Mouse (Mus musculus): ENCODE data around the gene Tff2. TPM values are rescaled to one million over a fixed set of nuclear protein-coding genes. Genes with fewer than 3 reads are reported as not detected.

Tff2 gene
- polyA plus RNA-seq, 1 experiment: not detected

DNA sequence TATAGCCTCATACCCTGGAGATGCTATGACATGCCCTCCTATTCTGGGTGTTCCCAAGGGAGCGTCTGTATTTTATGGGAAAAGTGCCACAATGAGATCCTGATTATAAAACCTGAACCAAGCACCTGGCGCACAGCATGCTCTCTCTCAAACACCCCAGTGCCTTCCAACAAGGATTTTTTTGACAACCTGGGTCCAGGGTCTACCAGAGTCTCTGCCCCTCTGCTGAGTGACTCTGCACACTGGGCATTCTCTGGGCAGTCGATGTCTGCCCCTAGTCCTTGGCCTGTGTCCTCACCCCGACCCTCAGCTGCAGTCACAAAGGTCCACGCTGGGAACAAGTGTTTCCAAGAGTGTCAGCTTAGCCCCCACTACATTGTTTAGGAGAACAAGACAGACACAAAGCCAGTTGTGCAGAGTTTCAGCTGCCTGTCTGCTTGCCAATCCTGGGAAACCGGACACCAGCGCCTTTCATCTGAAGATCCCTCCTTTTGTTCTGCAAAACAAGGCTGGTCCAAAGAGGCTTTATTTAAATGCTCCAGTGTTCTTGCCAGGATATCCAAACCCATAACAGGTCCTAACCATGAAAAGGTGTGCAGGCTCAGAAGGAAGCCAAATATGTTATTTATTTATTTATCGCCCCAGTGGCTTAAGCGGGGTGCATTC lies 30.8 kb downstream of the Tff2 start:
- TF ChIP-seq CTCF (IDR thresholded peaks at IDR 0.05; ENCODE audit: control insufficient read depth, insufficient read depth, low read length) (no peak), POLR2A (IDR thresholded peaks at IDR 0.05; ENCODE audit: borderline replicate concordance, control insufficient read depth, low read depth, low read length) (no peak)
- Histone ChIP-seq H3K4me3 (replicated peaks; ENCODE audit: control insufficient read depth, low read depth, low read length) (no peak overlapping the region), H3K27ac (ENCODE audit: control insufficient read depth, insufficient read depth, low read depth, low read length, poor library complexity) (no peak overlapping the region)

DNA sequence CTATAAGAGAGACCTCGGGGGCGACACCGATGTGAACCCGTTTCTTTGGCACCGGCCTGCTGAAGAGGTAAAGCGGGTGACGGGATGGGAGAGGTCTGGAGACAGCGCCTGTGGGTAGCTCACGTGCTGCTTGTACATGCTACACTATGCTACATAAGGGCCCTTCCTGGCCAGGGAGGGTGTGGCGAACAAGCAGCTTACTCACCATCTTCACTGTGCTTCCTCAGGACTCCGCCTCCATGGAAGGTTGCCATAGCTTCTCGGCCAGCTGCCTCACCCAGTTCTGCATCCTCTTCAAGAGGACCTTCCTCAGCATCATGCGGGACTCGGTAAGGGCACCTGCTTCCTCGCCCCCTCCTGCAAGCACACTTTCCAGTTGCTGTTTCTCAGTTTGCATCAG lies 35.7 kb downstream of the Tff2 start:
- 82% methylated on average over 15 of the region's 15 CpGs for WGBS
- H3K4me3 ChIP-seq (replicated peaks; ENCODE audit: control insufficient read depth, low read depth, low read length): no peak overlapping the region
- TF ChIP-seq POLR2A (IDR thresholded peaks at IDR 0.05; ENCODE audit: borderline replicate concordance, control insufficient read depth, low read depth, low read length) (no peak), CTCF (IDR thresholded peaks at IDR 0.05; ENCODE audit: control insufficient read depth, insufficient read depth, low read length) (no peak)
- no peak overlapping the region for H3K27ac ChIP-seq (ENCODE audit: control insufficient read depth, insufficient read depth, low read depth, low read length, poor library complexity)
- no peaks in the 10 kb centered on the region for H3K4me1 ChIP-seq (ENCODE audit: control insufficient read depth, insufficient read depth, low read length)

More for the DNA sequence above, 30.8 kb downstream of the Tff2 start:
- WGBS: 88% methylated on average over 9 of the region's 9 CpGs
- no peaks in the 10 kb centered on the region for H3K4me1 ChIP-seq (ENCODE audit: control insufficient read depth, insufficient read depth, low read length)

DNA sequence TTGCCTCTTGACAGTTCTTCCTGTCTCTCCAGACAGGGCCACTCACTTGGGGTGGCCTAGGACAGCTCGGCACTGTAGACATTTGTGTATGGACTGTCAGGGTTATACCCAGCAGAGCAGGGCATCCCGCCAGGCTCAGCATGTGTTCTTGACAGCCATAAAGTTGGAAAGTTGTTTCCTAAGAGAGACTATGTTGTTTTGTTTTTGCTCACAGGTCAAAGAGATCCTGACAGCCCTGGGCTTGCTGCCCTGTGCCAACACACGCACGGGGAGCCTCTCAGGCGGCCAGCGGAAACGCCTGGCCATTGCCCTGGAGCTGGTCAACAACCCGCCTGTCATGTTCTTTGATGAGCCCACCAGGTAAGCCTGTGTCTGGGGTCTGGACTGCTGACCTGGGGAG lies 40.3 kb downstream of the Tff2 start:
- TF ChIP-seq POLR2A (IDR thresholded peaks at IDR 0.05; ENCODE audit: borderline replicate concordance, control insufficient read depth, low read depth, low read length): no peak
- TF ChIP-seq CTCF (IDR thresholded peaks at IDR 0.05; ENCODE audit: control insufficient read depth, insufficient read depth, low read length): no peak
- 82% methylated on average over 8 of the region's 8 CpGs for WGBS
- H3K4me3 ChIP-seq (replicated peaks; ENCODE audit: control insufficient read depth, low read depth, low read length): no peak overlapping the region
- H3K4me1 ChIP-seq (ENCODE audit: control insufficient read depth, insufficient read depth, low read length): no peaks in the 10 kb centered on the region
- H3K27ac ChIP-seq (ENCODE audit: control insufficient read depth, insufficient read depth, low read depth, low read length, poor library complexity): no peak overlapping the region

DNA sequence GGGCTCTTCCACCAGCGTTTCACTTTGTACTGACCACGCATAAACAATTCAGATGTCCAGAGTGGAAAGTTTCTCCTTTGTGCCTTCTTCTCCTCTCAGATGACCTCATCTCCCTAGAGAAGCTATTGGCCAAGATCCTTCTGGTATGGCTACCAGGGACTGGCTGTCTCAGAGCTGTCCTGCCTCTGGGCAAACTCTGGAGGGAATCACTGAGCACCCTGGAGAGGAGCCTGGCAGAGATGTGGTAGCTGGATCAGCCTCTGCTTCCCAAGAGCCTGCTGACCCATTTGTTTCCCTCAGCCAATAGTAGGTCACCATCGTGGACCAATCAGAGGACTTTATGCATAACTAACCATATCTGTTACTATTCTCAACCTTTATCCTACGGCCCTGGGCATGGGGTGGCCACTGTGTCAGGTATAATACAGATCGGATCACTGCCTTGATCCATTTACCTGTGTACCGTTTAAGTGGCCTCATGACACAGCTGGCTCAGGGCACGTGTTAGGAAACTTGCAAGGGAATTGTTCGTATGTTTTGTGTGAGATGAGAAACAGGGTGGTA lies 41.0 kb downstream of the Tff2 start:
- TF ChIP-seq POLR2A (IDR thresholded peaks at IDR 0.05; ENCODE audit: borderline replicate concordance, control insufficient read depth, low read depth, low read length) (no peak), CTCF (IDR thresholded peaks at IDR 0.05; ENCODE audit: control insufficient read depth, insufficient read depth, low read length) (no peak)
- Histone ChIP-seq H3K4me3 (replicated peaks; ENCODE audit: control insufficient read depth, low read depth, low read length) (no peak overlapping the region), H3K27ac (ENCODE audit: control insufficient read depth, insufficient read depth, low read depth, low read length, poor library complexity) (no peak overlapping the region), H3K4me1 (ENCODE audit: control insufficient read depth, insufficient read depth, low read length) (no peaks in the 10 kb centered on the region)
- WGBS: 83% methylated on average over 8 of the region's 8 CpGs

DNA sequence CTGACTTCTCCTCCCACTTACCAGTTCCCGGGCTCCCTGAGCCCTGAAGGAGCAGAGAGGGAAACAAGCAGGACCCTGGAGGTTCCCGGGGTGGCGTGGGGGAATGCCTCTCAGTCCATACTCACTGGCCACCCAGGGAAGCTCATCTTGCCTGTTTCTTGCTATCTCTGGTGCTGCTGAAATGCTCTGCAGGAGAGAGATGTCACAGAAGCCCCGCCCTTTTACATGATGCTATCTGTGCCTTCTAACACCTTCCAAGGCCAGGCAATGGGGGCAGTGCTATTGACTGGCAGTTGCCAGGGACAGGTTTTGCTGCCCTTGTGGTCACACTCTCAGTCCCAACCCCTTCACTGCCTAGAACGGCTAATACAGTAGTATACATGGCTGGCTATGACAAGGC lies 45.3 kb downstream of the Tff2 start:
- no peak for TF ChIP-seq POLR2A (IDR thresholded peaks at IDR 0.05; ENCODE audit: borderline replicate concordance, control insufficient read depth, low read depth, low read length)
- no peak for TF ChIP-seq CTCF (IDR thresholded peaks at IDR 0.05; ENCODE audit: control insufficient read depth, insufficient read depth, low read length)
- WGBS: 74% methylated on average over 5 of the region's 5 CpGs
- H3K4me3 ChIP-seq (replicated peaks; ENCODE audit: control insufficient read depth, low read depth, low read length): no peak overlapping the region
- no peaks in the 10 kb centered on the region; the same call in 1 of the 2 replicates for H3K4me1 ChIP-seq (ENCODE audit: control insufficient read depth, insufficient read depth, low read length)
- no peak overlapping the region for H3K27ac ChIP-seq (ENCODE audit: control insufficient read depth, insufficient read depth, low read depth, low read length, poor library complexity)

DNA sequence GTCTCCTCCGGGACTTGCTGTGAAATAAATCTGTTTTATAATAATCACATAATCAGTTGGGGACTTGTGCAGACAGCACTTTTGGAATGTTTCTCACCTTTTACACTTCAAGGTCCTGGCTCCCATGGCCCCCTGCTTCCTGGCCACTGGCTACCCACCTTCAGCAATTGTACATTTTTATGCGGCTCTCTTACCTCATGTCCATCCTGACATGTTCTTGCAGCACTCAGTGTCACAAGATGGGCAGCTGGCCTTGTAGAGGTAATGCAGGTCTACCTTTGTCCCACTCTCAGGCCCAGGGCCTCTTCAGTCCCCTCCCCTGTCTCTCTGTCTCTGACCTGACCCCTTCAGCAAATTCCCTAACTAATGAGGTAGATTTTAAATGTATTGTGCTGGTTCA lies 47.2 kb downstream of the Tff2 start:
- TF ChIP-seq CTCF (IDR thresholded peaks at IDR 0.05; ENCODE audit: control insufficient read depth, insufficient read depth, low read length) (no peak), POLR2A (IDR thresholded peaks at IDR 0.05; ENCODE audit: borderline replicate concordance, control insufficient read depth, low read depth, low read length) (no peak)
- H3K4me1 ChIP-seq (ENCODE audit: control insufficient read depth, insufficient read depth, low read length): no peaks in the 10 kb centered on the region; the same call in 1 of the 2 replicates
- WGBS: 86% methylated on average over 2 of the region's 2 CpGs
- no peak overlapping the region for H3K27ac ChIP-seq (ENCODE audit: control insufficient read depth, insufficient read depth, low read depth, low read length, poor library complexity)
- no peak overlapping the region for H3K4me3 ChIP-seq (replicated peaks; ENCODE audit: control insufficient read depth, low read depth, low read length)

DNA sequence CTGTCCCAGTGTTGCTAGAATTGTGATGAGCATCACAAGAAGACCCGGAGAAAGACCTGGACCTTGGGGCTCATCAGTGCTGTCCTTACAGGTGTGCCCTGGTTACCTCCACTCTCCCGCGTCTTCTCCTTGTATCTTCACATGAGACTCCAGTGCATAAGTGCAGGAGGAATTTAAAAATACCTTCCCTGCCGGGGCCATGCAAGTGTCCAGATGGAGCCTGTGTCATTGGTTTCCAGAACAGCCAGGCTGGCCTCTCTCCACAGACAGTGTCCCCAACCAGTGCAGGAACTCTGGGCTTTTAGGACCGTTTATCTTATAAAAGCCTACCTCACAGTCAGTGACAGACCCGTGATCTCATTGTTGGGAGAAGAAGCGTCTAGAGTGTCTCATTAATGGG lies 48.5 kb downstream of the Tff2 start:
- H3K27ac ChIP-seq (ENCODE audit: control insufficient read depth, insufficient read depth, low read depth, low read length, poor library complexity): no peak overlapping the region
- H3K4me1 ChIP-seq (ENCODE audit: control insufficient read depth, insufficient read depth, low read length): no peaks in the 10 kb centered on the region; the same call in 1 of the 2 replicates
- WGBS: 86% methylated on average over 7 of the region's 7 CpGs
- H3K4me3 ChIP-seq (replicated peaks; ENCODE audit: control insufficient read depth, low read depth, low read length): no peak overlapping the region
- no peak for TF ChIP-seq CTCF (IDR thresholded peaks at IDR 0.05; ENCODE audit: control insufficient read depth, insufficient read depth, low read length)

DNA sequence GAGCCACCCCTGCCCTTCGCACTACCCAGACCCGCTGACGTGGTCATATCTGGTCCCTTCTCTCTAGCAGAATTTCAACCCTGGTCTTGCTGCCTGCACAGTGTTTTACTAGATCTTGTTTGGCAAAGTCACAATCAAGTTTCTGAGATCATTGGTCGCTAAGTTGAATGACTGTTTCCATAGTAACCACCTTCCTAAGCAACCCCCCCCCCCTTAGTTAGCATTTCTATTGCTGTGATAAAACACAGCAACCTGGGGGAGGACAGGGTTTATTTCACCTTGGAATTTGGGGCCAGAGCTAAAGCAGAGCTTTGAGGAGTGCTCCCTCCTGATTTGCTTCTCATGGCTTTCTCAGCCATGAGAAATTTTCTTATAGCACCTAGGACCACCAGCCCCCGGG lies 49.3 kb downstream of the Tff2 start:
- 88% methylated on average over 5 of the region's 5 CpGs for WGBS
- TF ChIP-seq POLR2A (IDR thresholded peaks at IDR 0.05; ENCODE audit: borderline replicate concordance, control insufficient read depth, low read depth, low read length) (no peak), CTCF (IDR thresholded peaks at IDR 0.05; ENCODE audit: control insufficient read depth, insufficient read depth, low read length) (no peak)
- Histone ChIP-seq H3K4me3 (replicated peaks; ENCODE audit: control insufficient read depth, low read depth, low read length) (no peak overlapping the region), H3K4me1 (ENCODE audit: control insufficient read depth, insufficient read depth, low read length) (peaks cover 3% of the 10 kb centered on the region; the same call in 1 of the 2 replicates), H3K27ac (ENCODE audit: control insufficient read depth, insufficient read depth, low read depth, low read length, poor library complexity) (no peak overlapping the region)

Other genes with a start within 250 kb of the Tff2 start
- gene Glp1r, start 242.5 kb downstream of the Tff2 start, polyA plus RNA-seq (2011; ENCODE audit: insufficient read depth, insufficient read length, low replicate concordance, missing spikeins): 0.35 TPM in 1 of 2 replicates, not detected in the other
- gene Umodl1, start 189.6 kb downstream of the Tff2 start, polyA plus RNA-seq (2011; ENCODE audit: insufficient read depth, insufficient read length, low replicate concordance, missing spikeins): not detected in 2 replicates
- 5.2 and 10.4 TPM in 2 replicates for gene Abcg1, start 86.6 kb downstream of the Tff2 start, polyA plus RNA-seq (2011; ENCODE audit: insufficient read depth, insufficient read length, low replicate concordance, missing spikeins)
- gene Tff3, start 14.6 kb downstream of the Tff2 start, polyA plus RNA-seq (2011; ENCODE audit: insufficient read depth, insufficient read length, low replicate concordance, missing spikeins): not detected in 2 replicates
- gene Tff1, start 21.0 kb upstream of the Tff2 start, polyA plus RNA-seq (2011; ENCODE audit: insufficient read depth, insufficient read length, low replicate concordance, missing spikeins): not detected in 2 replicates
- 4.2 and 4.3 TPM in 2 replicates for gene Tmprss3, start 54.7 kb upstream of the Tff2 start, polyA plus RNA-seq (2011; ENCODE audit: insufficient read depth, insufficient read length, low replicate concordance, missing spikeins)
- 7.3 and 13.0 TPM in 2 replicates for gene Ubash3a, start 63.6 kb upstream of the Tff2 start, polyA plus RNA-seq (2011; ENCODE audit: insufficient read depth, insufficient read length, low replicate concordance, missing spikeins)
- 5.8 and 10.4 TPM in 2 replicates for gene Rsph1, start 133.1 kb upstream of the Tff2 start, polyA plus RNA-seq (2011; ENCODE audit: insufficient read depth, insufficient read length, low replicate concordance, missing spikeins)
- 5.5 and 21.9 TPM in 2 replicates for gene Slc37a1, start 142.5 kb upstream of the Tff2 start, polyA plus RNA-seq (2011; ENCODE audit: insufficient read depth, insufficient read length, low replicate concordance, missing spikeins)
- gene Pde9a, start 241.9 kb upstream of the Tff2 start, polyA plus RNA-seq (2011; ENCODE audit: insufficient read depth, insufficient read length, low replicate concordance, missing spikeins): 1.3 and 2.9 TPM in 2 replicates